In genomic region chr7:97579067-97579975, GRCm38 (mm10) we compare ENCODE assay signal across 8 mouse cellular contexts. TPM values are rescaled to one million over a fixed set of nuclear protein-coding genes. Genes with fewer than 3 reads are reported as not detected.
DNase-seq lines count a peak whose midpoint lies in the region; ATAC-seq lines count a peak whose summit lies in the region.

Gene Aamdc, minus strand, starts transcription at chr7:97579497.
Gene Rsf1, plus strand, starts transcription at chr7:97579889.

- peak; percentile 97 for DNase-seq in CD4-positive, CD25-positive, alpha-beta regulatory T cell, adult 2 months (ENCODE audit: low read depth, low spot score)
- peak; percentile 64 for DNase-seq in fat pad, adult 2 months (ENCODE audit: extremely low read depth, low read depth, low spot score)
- peak; percentile 98 for DNase-seq in kidney, postnatal 10 days
- peak; percentile 87 to 91 for DNase-seq in natural killer cell, adult 2 months (ENCODE audit: low spot score in 2 of 2)

- H3K27me3 ChIP-seq in heart, embryonic 13.5 days (replicated peaks): no peaks in the 10 kb centered on the region
- no peaks in the 10 kb centered on the region for H3K27me3 ChIP-seq in liver, embryonic 12.5 days (replicated peaks)
- no peaks in the 10 kb centered on the region for H3K27me3 ChIP-seq in stomach, embryonic 15.5 days (replicated peaks)

- peak within 1 kb of the TSS; percentile 85 for H3K4me2 ChIP-seq in heart, embryonic 13.5 days
- peak within 1 kb of the TSS; percentile 96 for H3K4me2 ChIP-seq in liver, embryonic 12.5 days
- peak within 1 kb of the TSS; percentile 82 for H3K4me2 ChIP-seq in stomach, embryonic 15.5 days

- H3K36me3 ChIP-seq in heart, embryonic 13.5 days: peaks cover 10% of the 10 kb centered on the region
- no peaks in the 10 kb centered on the region for H3K36me3 ChIP-seq in liver, embryonic 12.5 days
- H3K36me3 ChIP-seq in stomach, embryonic 15.5 days: no peaks in the 10 kb centered on the region

- H3K4me1 ChIP-seq in brown adipose tissue, adult 24 weeks (ENCODE audit: control insufficient read depth, insufficient read depth, insufficient read length, low read length): 0 out of 2 replicates have a peak, but pooled peaks cover 2% of the 10 kb centered on the region
- peaks cover 18% of the 10 kb centered on the region for H3K4me1 ChIP-seq in heart, embryonic 13.5 days
- peaks cover 25% of the 10 kb centered on the region for H3K4me1 ChIP-seq in liver, embryonic 12.5 days
- H3K4me1 ChIP-seq in stomach, embryonic 15.5 days: 0 out of 2 replicates have a peak, but pooled peaks cover 4% of the 10 kb centered on the region

- under 1% methylated on average over 52 of the region's 68 CpGs for WGBS in heart, embryonic 13.5 days
- under 1% methylated on average over 65 of the region's 68 CpGs for WGBS in liver, embryonic 12.5 days (ENCODE audit: insufficient replicate concordance)
- WGBS in stomach, embryonic 15.5 days: under 1% methylated on average over 65 of the region's 68 CpGs

- peak within 1 kb of the TSS; percentile 62 for H3K27ac ChIP-seq in brown adipose tissue, adult 24 weeks (replicated peaks; ENCODE audit: low read depth, low read length)
- H3K27ac ChIP-seq in heart, embryonic 13.5 days (replicated peaks): peak within 1 kb of the TSS; percentile 98
- H3K27ac ChIP-seq in liver, embryonic 12.5 days: peak within 1 kb of the TSS; percentile 95
- peak within 1 kb of the TSS; percentile 99 for H3K27ac ChIP-seq in stomach, embryonic 15.5 days

- peak within 1 kb of the TSS; percentile 100 for H3K9ac ChIP-seq in heart, embryonic 13.5 days
- H3K9ac ChIP-seq in liver, embryonic 12.5 days: peak within 1 kb of the TSS; percentile 99
- H3K9ac ChIP-seq in stomach, embryonic 15.5 days: peak within 1 kb of the TSS; percentile 99

- H3K4me3 ChIP-seq in brown adipose tissue, adult 24 weeks (ENCODE audit: insufficient read depth, low read depth, low read length): peak within 1 kb of the TSS; percentile 83
- H3K4me3 ChIP-seq in heart, embryonic 13.5 days: peak within 1 kb of the TSS; percentile 100
- peak within 1 kb of the TSS; percentile 98 for H3K4me3 ChIP-seq in liver, embryonic 12.5 days
- peak within 1 kb of the TSS; percentile 100 for H3K4me3 ChIP-seq in stomach, embryonic 15.5 days (replicated peaks)

- peak; percentile 86 for ATAC-seq in heart, embryonic 13.5 days (ENCODE audit: extremely low read depth, insufficient number of reproducible peaks, low FRiP score, low TSS enrichment)
- ATAC-seq in liver, embryonic 12.5 days: peak; percentile 88
- peak; percentile 95 for ATAC-seq in stomach, embryonic 15.5 days (ENCODE audit: insufficient read depth, low FRiP score, low read depth)

- H3K9me3 ChIP-seq in heart, embryonic 13.5 days: 0 out of 2 replicates have a peak, but pooled peaks cover 5% of the 10 kb centered on the region
- H3K9me3 ChIP-seq in liver, embryonic 12.5 days (replicated peaks): no peaks in the 10 kb centered on the region
- H3K9me3 ChIP-seq in stomach, embryonic 15.5 days: no peaks in the 10 kb centered on the region

RNA-seq across cellular contexts. Expression of gene Aamdc, which starts in this region (rescaled TPM):
- polyA plus RNA-seq in brown adipose tissue, adult 24 weeks (2012; ENCODE audit: insufficient read depth, insufficient read length, missing spikeins): 144 and 173 TPM in 2 replicates
- polyA plus RNA-seq in heart, embryonic 13.5 days (2015; fragmentation: Nextera tagmentation; extraction: Ambion mirVana): 36.4 and 39.7 TPM in 2 replicates
- polyA plus RNA-seq in liver, embryonic 12.5 days (2016; fragmentation: Nextera tagmentation; extraction: Ambion mirVana): 17.4 and 17.6 TPM in 2 replicates
- 51.9 and 55.5 TPM in 2 replicates for polyA plus RNA-seq in stomach, embryonic 15.5 days (2015; fragmentation: Nextera tagmentation; extraction: Ambion mirVana)

RNA-seq across cellular contexts. Expression of gene Rsf1, which starts in this region (rescaled TPM):
- polyA plus RNA-seq in brown adipose tissue, adult 24 weeks (2012; ENCODE audit: insufficient read depth, insufficient read length, missing spikeins): 9.0 and 9.5 TPM in 2 replicates
- polyA plus RNA-seq in heart, embryonic 13.5 days (2015; fragmentation: Nextera tagmentation; extraction: Ambion mirVana): 11.2 and 14.0 TPM in 2 replicates
- 8.1 and 10.7 TPM in 2 replicates for polyA plus RNA-seq in liver, embryonic 12.5 days (2016; fragmentation: Nextera tagmentation; extraction: Ambion mirVana)
- polyA plus RNA-seq in stomach, embryonic 15.5 days (2015; fragmentation: Nextera tagmentation; extraction: Ambion mirVana): 19.5 and 22.9 TPM in 2 replicates

Comparison
In these comparisons a context has a peak if more than half of its experiments do, and no peak if none do; other contexts are left out.
1. Peak in every context shown above with its lines: DNase-seq, ATAC-seq, H3K4me3 ChIP-seq and H3K27ac ChIP-seq.